Mouse (Mus musculus): ENCODE data around the gene Olfr510. TPM values are rescaled to one million over a fixed set of nuclear protein-coding genes. Genes with fewer than 3 reads are reported as not detected.

The Olfr510 gene
- total RNA-seq (2023): not detected

GRCm38 (mm10) chr7:108666118-108666517 lies at the start of gene Olfr510:
TSS of gene Olfr510 (plus strand) at chr7:108666418.

GRCm38 (mm10) chr7:108621514-108621913 lies 44.7 kb upstream of the Olfr510 start, which contains the start of gene Olfr507:
TSS of gene Olfr507 (plus strand) at chr7:108621814.

DNA sequence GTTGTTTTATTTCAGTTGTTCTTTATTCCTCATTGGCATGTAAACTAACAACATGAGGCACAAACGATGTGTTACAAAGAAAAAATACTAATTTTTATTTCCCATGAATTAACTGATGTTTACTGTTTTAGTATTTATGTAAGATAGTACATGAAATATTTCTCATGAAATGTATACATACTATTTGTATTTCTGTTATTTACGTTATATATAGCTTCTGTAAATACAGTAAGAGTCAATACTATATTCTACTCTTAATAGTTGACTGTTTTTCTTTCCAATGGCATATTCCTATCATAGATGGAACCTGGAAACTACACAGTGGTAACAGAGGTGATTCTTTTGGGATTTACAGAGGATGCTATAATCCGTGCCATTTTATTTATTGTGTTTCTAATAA lies 36.5 kb upstream of the Olfr510 start, which contains the start of gene Olfr508:
Gene Olfr508, plus strand, starts transcription at position 301 of the 400 bp plus-strand sequence.

GRCm38 (mm10) chr7:108651806-108652205 lies 14.4 kb upstream of the Olfr510 start, which contains the start of gene Olfr509:
TSS of gene Olfr509 (minus strand) at chr7:108651906.

DNA sequence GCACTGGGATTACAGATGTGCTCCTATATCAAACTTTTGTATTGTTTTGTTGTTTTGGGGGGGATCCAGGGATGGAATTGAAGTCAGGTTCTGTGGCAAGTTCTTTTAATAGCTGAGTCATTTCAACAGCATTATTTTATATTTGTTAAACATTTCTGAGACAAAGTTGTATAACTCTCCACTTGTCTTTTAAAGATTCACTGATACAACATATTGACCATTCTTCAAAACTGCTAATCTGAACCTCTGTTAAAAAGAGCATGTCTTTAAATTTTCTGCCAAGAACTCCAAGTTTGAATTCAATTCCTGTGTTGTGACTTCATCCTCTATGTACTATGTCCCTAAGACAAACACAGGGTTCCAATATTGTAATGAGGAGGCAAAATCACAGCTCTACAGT lies 46.8 kb downstream of the Olfr510 start, which contains the start of gene Olfr512:
Gene Olfr512, plus strand, starts transcription at position 301 of the 400 bp plus-strand sequence.

Other genes with a start within 250 kb of the Olfr510 start
- not detected for gene Olfr497, start 246.0 kb upstream of the Olfr510 start, total RNA-seq (2023)
- not detected for gene Olfr498, start 201.1 kb upstream of the Olfr510 start, total RNA-seq (2023)
- gene Olfr502, start 141.4 kb upstream of the Olfr510 start, total RNA-seq (2023): not detected
- gene Olfr503, start 121.9 kb upstream of the Olfr510 start, total RNA-seq (2023): not detected
- gene Olfr504, start 100.6 kb upstream of the Olfr510 start, total RNA-seq (2023): not detected
- gene Olfr506, start 55.6 kb upstream of the Olfr510 start, total RNA-seq (2023): not detected
- not detected for gene Olfr507, start 44.6 kb upstream of the Olfr510 start, total RNA-seq (2023)
- not detected for gene Olfr508, start 36.4 kb upstream of the Olfr510 start, total RNA-seq (2023)
- gene Olfr509, start 14.5 kb upstream of the Olfr510 start, total RNA-seq (2023): not detected
- not detected for gene Olfr512, start 46.9 kb downstream of the Olfr510 start, total RNA-seq (2023)
- not detected for gene Olfr513, start 84.6 kb downstream of the Olfr510 start, total RNA-seq (2023)
- gene Olfr514, start 159.6 kb downstream of the Olfr510 start, total RNA-seq (2023): not detected
- not detected for gene Olfr516, start 184.1 kb downstream of the Olfr510 start, total RNA-seq (2023)
- not detected for gene Olfr517, start 206.0 kb downstream of the Olfr510 start, total RNA-seq (2023)
- gene Olfr518, start 218.6 kb downstream of the Olfr510 start, total RNA-seq (2023): not detected
- gene Olfr519, start 228.0 kb downstream of the Olfr510 start, total RNA-seq (2023): not detected